Mouse (Mus musculus) cerebellum, postnatal 36 days (tissue): Measurements from ENCODE around the gene Atp8a1.

Experiments
- DNase-seq, 2 experiments: peaks; one replicate each; pipeline ENCODE4 v3.0.0; 2021 to 2022; ENCODE audit warnings: mixed read lengths in 2 of 2

Gene Atp8a1

GRCm38 (mm10) chr5:67758126-67758525 is 89.1 kb downstream of the Atp8a1 start:
- peak; percentile 25 to 28 for DNase-seq

GRCm38 (mm10) chr5:67756138-67756537 is 91.1 kb downstream of the Atp8a1 start:
- DNase-seq = peak; percentile 45 to 55

GRCm38 (mm10) chr5:67753057-67753456 is 94.2 kb downstream of the Atp8a1 start:
- DNase-seq = no peak

- DNase-seq = no peak
These were observed 94.6 kb downstream of the Atp8a1 start for GRCm38 (mm10) chr5:67752629-67753028.

GRCm38 (mm10) chr5:67752007-67752406 is 95.2 kb downstream of the Atp8a1 start:
- peak; percentile 54 to 70 for DNase-seq

DNA sequence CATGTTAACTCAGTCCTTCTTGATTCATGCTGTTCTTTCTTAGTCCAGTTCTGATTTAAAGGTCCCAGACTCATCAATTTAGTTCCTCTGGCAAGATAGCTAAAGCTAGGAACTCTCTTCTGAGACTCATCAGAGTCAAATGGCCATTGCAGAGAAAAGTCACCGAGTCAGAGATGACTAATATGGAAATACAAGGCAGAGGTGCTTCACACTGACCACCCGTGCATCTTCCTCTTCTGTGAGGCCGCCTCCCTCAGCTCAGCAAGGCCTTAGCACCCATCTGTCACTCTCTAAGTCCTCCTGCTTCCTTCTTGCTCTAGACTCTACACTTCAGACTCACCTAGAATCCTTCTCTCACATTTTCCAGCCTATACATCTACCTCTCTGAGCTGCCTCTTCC is 108.0 kb downstream of the Atp8a1 start:
- DNase-seq = no peak

- DNase-seq = no peak
These were observed 109.1 kb downstream of the Atp8a1 start for GRCm38 (mm10) chr5:67738133-67738532.

GRCm38 (mm10) chr5:67735771-67736170 is 111.5 kb downstream of the Atp8a1 start:
- DNase-seq = peak; percentile 27 to 45

- no peak for DNase-seq
These were observed 113.5 kb downstream of the Atp8a1 start for GRCm38 (mm10) chr5:67733551-67734258.

DNA sequence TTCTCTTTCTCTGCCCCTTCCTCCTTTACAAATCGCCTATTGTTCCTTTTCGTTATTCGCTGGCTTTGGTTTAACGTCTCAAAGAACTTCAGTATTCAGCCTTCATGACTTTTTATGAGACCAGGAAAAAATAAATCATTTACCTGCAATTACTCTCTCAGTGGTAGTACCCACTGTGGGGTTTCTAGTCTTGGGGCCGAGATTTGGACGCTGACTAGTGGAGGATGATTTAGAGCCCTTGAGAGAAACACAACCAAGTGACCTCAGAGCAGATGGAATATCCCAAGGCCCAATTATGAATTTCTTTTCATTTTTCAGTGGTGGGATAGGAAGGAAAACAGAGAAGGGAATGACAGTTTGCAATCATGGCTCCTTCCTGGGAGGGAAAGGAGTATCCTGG is 114.1 kb downstream of the Atp8a1 start:
- DNase-seq = no peak

DNA sequence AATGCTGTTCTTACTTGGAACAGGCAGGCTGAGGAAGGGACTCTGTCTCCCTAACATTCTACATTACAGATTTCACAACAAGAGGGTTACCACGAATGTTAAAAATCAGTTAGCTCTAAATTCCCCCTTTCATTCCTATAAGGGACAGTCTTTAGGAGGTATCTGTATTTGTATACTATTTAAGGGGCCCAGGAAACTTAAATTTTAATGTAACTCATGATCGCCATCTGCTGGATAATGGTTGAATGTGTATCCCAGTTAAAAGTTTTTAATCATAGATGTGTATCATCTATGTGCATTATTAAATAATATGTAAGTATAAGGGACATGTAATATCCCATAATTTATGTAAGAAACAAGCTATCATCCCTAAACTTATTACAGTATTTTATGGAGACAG is 119.5 kb downstream of the Atp8a1 start:
- DNase-seq = no peak

DNA sequence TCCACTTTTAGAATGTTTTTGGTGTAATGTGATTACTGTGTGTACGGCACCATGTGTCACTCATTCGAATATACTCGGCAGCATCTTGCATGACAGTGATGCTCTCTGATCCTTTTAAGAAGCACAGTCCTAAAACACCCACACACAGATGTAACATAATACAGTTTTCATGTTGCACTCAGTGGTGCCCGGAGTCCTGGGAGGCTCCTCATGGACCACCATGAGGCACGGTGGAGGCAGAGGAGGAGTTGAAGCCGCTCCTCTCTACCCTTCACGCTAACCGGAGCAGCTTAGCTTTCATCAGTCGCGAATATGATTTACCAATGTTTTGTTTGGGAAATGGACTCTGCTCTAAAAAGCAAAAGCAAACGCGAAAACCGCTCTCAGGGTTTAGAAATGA is 120.4 kb downstream of the Atp8a1 start:
- no peak for DNase-seq

GRCm38 (mm10) chr5:67701641-67702040 is 145.6 kb downstream of the Atp8a1 start:
- DNase-seq = no peak

- no peak for DNase-seq
These were observed 147.8 kb downstream of the Atp8a1 start for GRCm38 (mm10) chr5:67699418-67699817.

GRCm38 (mm10) chr5:67698176-67698575 is 149.1 kb downstream of the Atp8a1 start:
- no peak for DNase-seq

DNA sequence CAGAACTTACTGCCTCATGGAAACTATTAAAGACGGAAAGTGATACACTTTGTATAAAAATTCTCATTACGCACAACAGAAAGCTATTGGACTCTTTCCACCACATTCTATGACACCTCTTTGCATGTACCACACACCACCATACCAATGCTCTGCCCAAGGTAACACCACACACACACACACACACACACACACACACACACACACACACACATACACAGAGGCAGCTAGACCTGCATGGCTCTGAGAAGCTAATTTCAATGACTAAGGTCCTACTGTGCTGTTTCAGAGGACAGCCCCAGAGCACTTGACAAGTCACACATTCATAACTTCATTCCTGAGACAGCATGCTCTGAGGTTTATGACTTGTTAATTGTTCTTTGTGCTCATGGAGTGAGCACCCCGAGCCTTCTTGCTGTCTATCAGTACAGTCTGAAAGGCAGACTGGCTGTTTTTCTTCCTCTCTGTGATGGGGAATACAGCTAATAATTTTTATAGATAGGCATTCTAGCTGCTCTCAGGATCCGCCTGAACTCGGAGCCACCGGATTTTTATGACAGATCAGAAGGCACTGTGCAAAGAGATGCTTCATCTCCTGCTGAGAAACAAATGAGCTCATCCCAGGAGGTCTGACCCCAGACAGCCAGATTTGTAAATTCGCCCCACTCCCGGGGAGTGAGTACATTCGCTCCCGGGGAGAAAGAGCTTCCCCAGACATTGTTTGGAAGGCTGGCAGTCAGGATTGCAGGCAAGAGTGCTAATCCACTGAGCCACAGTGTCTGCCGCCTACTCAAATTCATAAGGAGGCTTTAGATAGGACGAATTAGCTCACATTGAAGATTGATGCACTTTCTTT is 150.3 kb downstream of the Atp8a1 start:
- peak; percentile 8 to 26 for DNase-seq

DNA sequence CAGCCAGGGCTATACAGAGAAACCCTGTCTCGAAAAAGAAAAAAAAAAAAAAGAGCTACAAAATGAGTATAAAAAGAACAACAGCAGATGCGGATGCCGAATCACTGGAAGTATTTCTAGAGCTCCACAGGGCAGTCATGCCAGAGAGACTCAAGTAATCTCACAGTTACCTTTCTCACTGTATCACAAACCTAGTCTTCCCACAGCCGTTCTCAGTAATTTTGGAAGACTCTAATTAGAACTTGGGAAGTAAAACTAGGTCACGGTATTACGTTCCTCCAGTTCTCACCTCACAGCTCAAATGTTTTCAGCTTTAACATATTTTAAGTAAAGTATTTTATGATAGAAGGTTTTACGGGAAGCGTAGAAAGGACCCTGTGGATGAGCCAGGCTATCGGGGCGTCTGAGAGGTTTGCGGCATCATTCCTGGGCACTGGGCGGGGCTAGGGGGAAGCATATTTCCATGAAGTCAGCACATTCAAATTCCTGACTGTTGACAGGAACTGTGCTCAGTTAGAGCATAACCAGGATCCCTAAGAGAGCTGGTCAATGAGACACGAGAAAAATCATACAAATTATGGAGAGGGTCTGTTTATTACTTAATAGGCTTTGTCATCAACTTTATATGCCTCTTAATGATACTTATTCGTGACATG is 152.1 kb downstream of the Atp8a1 start:
- no peak for DNase-seq

GRCm38 (mm10) chr5:67690336-67690735 is 156.9 kb downstream of the Atp8a1 start:
- no peak for DNase-seq

- DNase-seq = no peak
These were observed 159.2 kb downstream of the Atp8a1 start for GRCm38 (mm10) chr5:67688001-67688400.

- no peak for DNase-seq
These were observed 161.3 kb downstream of the Atp8a1 start for GRCm38 (mm10) chr5:67685906-67686305.

- no peak for DNase-seq
These were observed 161.8 kb downstream of the Atp8a1 start for GRCm38 (mm10) chr5:67685461-67685860.

DNA sequence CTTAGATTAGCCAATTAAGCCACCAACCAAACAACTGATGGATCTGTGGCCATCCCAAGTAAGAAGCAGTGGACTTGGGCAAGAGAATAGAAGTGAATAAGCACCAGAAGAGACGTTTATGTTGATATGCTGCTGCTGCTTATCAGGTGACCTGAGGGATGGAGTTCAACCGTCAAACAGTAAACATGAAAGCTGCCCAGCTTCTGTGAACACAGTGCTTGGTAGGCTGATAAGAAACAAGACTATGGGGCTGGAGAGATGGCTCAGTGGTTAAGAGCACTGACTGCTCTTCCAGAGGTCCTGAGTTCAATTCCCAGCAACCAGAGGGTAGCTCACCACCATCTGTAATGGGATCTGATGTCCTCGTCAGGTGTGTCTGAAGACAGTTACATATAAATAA is 168.4 kb downstream of the Atp8a1 start:
- no peak for DNase-seq

DNA sequence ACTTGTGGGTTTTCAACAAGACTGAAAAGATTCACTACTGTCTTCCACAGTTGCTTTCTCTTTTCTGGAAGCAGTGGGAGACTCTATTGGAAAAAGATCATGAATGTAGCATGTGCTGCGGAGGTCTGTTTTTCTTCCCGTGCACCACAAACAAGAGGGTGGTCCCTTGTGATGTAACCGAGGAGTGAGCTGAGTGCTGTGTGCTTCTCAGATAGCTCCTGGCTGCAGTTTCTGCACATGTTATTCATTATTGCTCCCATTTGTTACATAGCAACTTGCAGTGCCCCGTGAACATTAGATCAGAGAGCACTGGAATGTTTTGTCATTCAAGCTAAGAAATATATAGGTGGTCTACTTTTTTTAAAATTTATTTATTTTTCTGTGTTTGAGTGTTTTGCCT is 174.2 kb downstream of the Atp8a1 start:
- no peak for DNase-seq

DNA sequence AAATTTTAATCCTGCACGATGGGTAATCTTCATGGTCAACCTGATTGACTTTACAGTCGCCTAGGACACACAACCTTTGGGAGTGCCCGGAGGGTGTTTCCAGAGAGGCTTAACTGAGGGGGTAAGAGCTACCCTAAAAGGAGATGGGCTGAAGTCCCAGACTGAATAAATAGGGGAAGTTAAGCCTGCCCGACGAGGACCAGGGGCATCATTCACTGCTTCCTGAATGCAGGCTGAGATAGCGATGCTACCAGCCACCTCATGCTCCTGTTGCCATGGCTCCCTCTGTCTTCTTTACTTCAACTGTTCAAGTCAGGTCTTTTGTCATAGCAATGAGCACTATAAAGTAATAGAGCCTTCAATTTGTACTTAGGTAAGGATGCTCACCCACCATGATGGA is 177.1 kb downstream of the Atp8a1 start:
- no peak for DNase-seq
